Mouse (Mus musculus) spleen, adult 10 weeks (tissue): ENCODE measurements around the gene Pi16. TPM values are rescaled to one million over a fixed set of nuclear protein-coding genes. Genes with fewer than 3 reads are reported as not detected.

Experiments
- polyA plus RNA-seq: library from polyadenylated mRNA; stranded (reverse); fragments of 350-450 nt; fragmentation: Illumina TruSeq; extraction: RNeasy Lipid Tissue Mini Kit (QIAGEN cat#74804); gene quantifications from one replicate; pipeline ENCODE4 v1.2.3, GENCODE M21; 2015; ENCODE audit warnings: low replicate concordance; ENCODE audit not compliant: insufficient read depth

Gene Pi16
- 1.7 TPM for polyA plus RNA-seq

DNA sequence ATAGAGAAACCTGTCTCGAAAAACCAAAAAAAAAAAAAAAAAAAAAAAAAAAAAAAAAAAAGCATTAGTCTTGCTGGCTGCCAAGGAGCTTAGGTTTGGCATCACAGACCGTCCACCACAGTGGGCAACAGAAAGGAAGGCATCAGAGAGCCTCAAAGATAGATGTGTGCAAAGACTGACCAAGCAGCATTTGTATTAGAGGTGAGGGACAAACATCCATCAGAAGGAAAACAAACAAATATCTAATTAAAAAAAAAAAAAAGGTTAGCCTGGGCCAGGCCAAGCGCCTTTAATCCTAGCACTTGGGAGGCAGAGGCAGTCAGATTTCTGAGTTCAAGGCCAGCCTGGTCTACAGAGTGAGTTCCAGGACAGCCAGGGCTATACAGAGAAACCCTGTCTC lies at the start of gene Pi16:
TSS of gene Pi16 (plus strand) at position 301 of the 400 bp plus-strand sequence.

DNA sequence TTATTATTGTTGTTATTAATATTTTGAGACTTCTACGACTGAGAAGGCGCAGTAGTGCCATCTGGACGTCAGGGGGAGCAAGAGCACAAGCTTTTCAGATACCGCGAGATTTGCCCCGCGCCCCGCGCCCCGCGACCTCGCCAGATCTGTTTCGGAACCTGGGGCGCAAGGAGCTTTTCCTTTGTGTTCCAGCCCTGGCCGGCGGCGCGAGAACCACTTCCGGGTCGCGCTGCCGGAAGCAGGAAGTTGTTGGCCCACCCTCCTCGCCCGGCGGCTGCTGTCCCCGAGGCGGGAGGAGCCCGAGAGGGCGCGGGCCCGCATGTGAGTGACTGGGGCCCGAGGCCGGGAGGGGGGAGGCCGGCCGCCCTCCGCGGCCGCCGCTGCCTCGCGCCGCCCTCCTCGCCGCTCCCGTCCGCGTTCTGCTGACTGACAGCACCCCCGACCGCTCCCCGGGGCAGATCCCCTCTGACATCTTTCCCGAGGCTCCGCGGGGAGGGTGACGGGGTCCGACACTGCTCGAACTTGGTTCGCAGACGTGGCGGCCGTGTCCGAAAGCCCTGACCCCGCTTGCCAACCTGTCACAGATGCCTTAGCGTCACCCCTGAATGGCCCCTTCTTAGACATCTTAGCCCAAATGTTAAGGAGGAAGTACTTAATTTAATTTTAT lies 48.7 kb upstream of the Pi16 start, which contains the start of gene BC004004:
TSS of gene BC004004 (plus strand) at position 107 of the 667 bp plus-strand sequence.

DNA sequence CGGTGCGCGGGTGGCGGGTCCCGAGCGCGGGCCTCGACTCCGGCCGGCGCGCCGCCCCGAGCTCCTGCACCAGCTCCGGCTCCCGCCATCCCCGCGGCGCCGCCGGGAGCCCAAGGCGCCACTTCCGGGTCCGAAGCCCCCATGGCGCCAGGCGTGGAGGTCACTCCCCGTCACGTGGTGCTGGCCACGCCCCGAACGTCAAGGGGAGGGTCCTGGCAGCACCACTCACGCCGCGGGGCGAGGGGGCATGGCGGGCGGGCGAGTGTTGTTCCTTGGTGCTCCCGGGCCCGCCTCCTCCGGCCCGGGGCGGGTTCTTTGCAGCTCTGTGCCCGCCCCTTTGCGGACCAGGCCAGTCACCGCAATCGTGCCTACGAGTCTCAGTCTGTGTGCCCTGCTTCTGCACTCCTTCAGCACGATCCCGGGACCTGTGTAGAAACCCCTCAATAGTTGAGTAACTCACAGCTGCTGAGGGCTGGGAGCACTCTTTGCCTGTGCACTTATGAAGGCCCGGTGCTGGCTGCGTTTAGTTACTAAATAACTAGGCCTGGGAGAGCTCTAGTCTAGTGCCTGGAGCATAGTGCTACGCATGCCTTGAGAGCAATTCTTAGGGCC lies 30.3 kb downstream of the Pi16 start, which contains the start of gene Mtch1:
TSS of gene Mtch1 (minus strand) at position 290 of the 612 bp plus-strand sequence.

DNA sequence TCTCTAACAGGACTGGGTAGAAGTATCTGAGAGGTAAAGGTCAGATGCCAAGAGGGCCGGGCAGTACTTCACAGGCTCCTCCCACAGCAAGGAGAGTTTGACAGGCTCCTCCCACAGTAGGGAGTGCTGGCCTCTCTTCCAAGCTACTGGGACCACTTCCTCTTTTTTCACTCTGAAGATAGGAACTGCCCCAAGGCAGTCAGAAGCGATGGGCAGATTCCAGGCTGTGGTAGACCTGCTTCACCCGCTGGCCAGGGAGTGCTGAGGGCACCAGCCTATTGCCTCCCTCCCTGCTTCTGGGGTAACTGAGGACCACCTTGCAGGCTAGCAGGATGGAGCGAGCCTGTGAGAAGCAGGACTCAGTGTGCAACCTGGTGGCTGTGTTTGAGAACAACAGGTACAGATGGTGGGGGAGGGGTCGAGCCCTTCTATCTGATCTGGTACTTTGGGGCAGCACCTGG lies 43.3 kb downstream of the Pi16 start, which contains the start of gene Fgd2:
TSS of gene Fgd2 (plus strand) at position 154 of the 461 bp plus-strand sequence.

Other genes with a start within 250 kb of the Pi16 start
- gene Cdkn1a, start 226.7 kb upstream of the Pi16 start, polyA plus RNA-seq: 10.3 TPM
- gene Rab44, start 203.5 kb upstream of the Pi16 start, polyA plus RNA-seq: 2.6 TPM
- gene Cpne5, start 79.5 kb upstream of the Pi16 start, polyA plus RNA-seq: 0.93 TPM
- gene Ppil1, start 53.5 kb upstream of the Pi16 start, polyA plus RNA-seq: 40.0 TPM
- gene BC004004, start 48.9 kb upstream of the Pi16 start, polyA plus RNA-seq: 90.0 TPM
- gene Mtch1, start 30.3 kb downstream of the Pi16 start, polyA plus RNA-seq: 66.1 TPM
- gene Fgd2, start 43.2 kb downstream of the Pi16 start, polyA plus RNA-seq: 125 TPM
- 72.4 TPM for gene Pim1, start 173.1 kb downstream of the Pi16 start, polyA plus RNA-seq
- gene Gm17657, start 232.0 kb downstream of the Pi16 start, polyA plus RNA-seq: not detected
- 12.7 TPM for gene Tbc1d22b, start 232.1 kb downstream of the Pi16 start, polyA plus RNA-seq
- gene Tmem217, start 234.7 kb downstream of the Pi16 start, polyA plus RNA-seq: not detected